Mouse (Mus musculus) granulocyte monocyte progenitor cell, adult 5-6 weeks (primary cell): Measurements from ENCODE around the gene Tmed3. TPM values are rescaled to one million over a fixed set of nuclear protein-coding genes. Genes with fewer than 3 reads are reported as not detected.

ENCODE experiments used
- total RNA-seq, 2 experiments: library from RNA; stranded (forward) in 1 of 2; stranded (reverse) in 1 of 2; fragments of 200-712, 200-1000 nt in 1 of 2; fragments of >200 nt in 1 of 2; fragmentation: Nextera tagmentation in 1 of 2; gene quantifications; 2 replicates each; pipeline ENCODE4 v1.2.3; 2014 to 2017

The Tmed3 gene
- total RNA-seq, 2 experiments from 2014 or later: 239 to 304 TPM

Other genes starting within 250 kb of the Tmed3 start
- gene Minar1, start 81.9 kb downstream of the Tmed3 start, total RNA-seq (2014; fragmentation: Nextera tagmentation): not detected in 2 replicates
- not detected in 2 replicates for gene Minar1, start 81.9 kb downstream of the Tmed3 start, total RNA-seq (2017)
- not detected in 2 replicates for gene Ankrd34c, start 33.4 kb upstream of the Tmed3 start, total RNA-seq (2014; fragmentation: Nextera tagmentation)
- not detected in 2 replicates for gene Ankrd34c, start 33.4 kb upstream of the Tmed3 start, total RNA-seq (2017)
- gene Rasgrf1, start 204.8 kb upstream of the Tmed3 start, total RNA-seq (2014; fragmentation: Nextera tagmentation): 0.26 TPM in 1 of 2 replicates, not detected in the other
- not detected in 2 replicates for gene Rasgrf1, start 204.8 kb upstream of the Tmed3 start, total RNA-seq (2017)